Mouse (Mus musculus): ENCODE data around the gene Nipal4. TPM values are rescaled to one million over a fixed set of nuclear protein-coding genes. Genes with fewer than 3 reads are reported as not detected.

Gene Nipal4
- 0.42 and 0.99 TPM in 2 replicates for polyA plus RNA-seq (2012; rRNA removed)

DNA sequence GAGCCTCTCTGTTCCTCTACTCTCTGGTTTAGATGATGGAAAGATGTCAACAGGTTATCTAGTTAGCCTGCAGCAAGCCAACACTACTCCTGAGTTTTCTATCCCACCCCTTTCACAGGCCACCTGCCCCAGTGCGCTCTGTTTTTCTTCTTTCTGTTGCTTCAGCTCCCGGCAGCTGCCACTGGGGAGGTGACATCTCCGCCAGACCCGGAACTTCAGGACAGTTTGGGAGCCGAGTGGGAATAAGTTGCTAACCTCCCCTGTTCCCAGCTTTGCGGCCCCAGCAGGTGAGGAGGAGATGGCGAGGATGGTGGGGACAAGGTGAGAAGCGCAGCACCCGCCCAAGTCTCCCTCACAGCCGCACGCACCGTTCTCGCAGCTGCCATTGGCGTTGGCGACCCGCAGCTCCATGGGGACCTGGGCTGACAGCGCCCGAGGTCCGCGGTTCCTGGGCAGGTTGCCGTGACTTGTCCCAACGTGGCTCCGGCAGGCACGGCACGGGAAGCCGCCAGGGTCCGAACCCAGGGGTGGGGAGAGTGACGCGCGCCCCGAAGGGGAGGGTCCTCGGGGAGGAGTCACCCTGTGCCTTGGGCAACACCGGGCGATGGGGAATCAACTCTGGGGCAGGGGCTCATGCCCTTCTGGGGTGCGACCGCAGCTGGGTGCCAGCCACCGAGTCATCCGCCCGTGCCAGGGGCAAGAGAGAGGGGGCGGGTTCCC is at the start of gene Nipal4:
Gene Nipal4, minus strand, starts transcription at position 643 of the 720 bp plus-strand sequence.

Other genes with a start within 250 kb of the Nipal4 start
- gene Lsm11, start 221.6 kb downstream of the Nipal4 start, polyA plus RNA-seq (2012; rRNA removed), result 10.3 and 14.1 TPM in 2 replicates
- 21.2 and 23.1 TPM in 2 replicates for gene Thg1l, start 211.0 kb downstream of the Nipal4 start, polyA plus RNA-seq (2012; rRNA removed)
- gene Sox30, start 186.2 kb downstream of the Nipal4 start, polyA plus RNA-seq (2012; rRNA removed), result 0.40 and 0.68 TPM in 2 replicates
- 3.5 and 5.2 TPM in 2 replicates for gene Gm12166, start 114.2 kb downstream of the Nipal4 start, polyA plus RNA-seq (2012; rRNA removed)
- 11.6 and 24.4 TPM in 2 replicates for gene Adam19, start 110.5 kb downstream of the Nipal4 start, polyA plus RNA-seq (2012; rRNA removed)
- 0.21 and 0.23 TPM in 2 replicates for gene Fndc9, start 69.0 kb upstream of the Nipal4 start, polyA plus RNA-seq (2012; rRNA removed)
- gene Cyfip2, start 146.4 kb upstream of the Nipal4 start, polyA plus RNA-seq (2012; rRNA removed), result 15.6 and 18.4 TPM in 2 replicates
- 0.06 TPM in 1 of 2 replicates, not detected in the other for gene Itk, start 223.0 kb upstream of the Nipal4 start, polyA plus RNA-seq (2012; rRNA removed)
- 0.02 TPM in 1 of 2 replicates, not detected in the other for gene Fam71b, start 230.1 kb upstream of the Nipal4 start, polyA plus RNA-seq (2012; rRNA removed)

Data from central nervous system, embryonic 11.5 days (tissue).